Mouse (Mus musculus): Measurements from ENCODE around the gene Dnm2.

DNA sequence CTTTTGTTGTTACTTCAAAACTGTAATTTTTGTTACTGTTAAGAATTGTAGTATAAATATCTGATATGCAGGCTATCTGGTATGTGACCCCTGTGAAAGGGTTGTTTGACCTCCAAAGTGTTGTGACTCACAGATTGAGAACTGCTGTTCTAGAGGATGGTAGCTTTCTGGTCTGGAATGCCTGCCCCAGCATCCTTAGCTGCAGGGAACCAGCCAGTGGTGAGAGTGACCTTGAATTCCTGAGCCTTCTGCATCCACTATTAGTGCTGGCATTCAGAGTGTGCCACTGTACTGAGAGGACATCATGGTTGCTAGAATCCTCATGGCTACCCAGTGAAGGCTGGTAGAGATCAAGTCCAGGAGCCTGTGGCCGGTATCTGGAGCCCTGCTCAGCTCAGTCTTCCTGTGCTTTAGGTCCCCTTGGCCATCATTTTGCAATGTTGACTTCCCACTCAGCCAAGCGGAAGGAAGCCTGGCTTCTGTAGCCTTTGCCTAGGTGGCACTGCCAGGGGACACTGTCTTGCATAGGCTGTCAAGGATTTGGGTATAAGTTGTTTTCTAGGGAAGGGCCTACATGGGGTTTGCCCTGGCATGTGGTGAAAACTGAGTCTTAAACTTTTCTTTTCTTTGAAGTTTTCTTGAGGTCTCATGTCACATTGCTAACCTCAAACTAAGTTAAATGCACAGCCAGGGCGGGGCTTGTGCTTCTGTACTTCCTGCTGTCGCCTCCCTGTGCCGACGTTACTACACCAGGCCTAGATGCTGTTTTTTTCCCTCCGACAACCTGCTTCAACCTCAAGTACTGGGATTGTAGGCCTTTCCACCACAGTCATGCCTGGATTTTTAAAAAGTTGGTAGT lies 11.3 kb downstream of the Dnm2 start:
- TF ChIP-seq CTCF (IDR thresholded peaks at IDR 0.05; ENCODE audit: borderline replicate concordance, insufficient read depth, low read depth, low read length) (no peak), POLR2A (IDR thresholded peaks at IDR 0.05; ENCODE audit: borderline replicate concordance, insufficient read depth, low read length) (no peak)
